Mouse (Mus musculus): ENCODE results near the gene Arid1b.

DNA sequence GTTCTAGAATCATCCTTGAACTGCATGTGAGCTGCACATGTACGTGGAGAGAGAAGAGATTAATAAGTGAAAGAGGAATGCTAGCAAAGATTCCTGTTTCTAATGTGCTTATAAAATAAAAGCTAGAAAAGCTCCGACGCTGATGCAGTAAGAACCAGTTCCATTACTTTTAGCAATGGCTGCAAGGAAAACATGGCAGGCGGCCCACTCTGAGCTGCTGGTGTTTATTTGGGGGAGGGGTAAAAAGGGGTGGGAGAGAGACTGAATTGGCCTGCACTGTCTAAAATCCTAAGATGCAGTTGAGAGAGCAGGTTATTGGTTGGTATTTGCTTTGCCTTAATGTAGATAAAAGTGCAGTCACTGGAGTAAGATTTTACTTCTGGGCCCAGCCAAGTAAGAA lies 204.7 kb downstream of the Arid1b start:
- no peak for TF ChIP-seq MAFK (IDR thresholded peaks at IDR 0.05; ENCODE audit: insufficient read depth, low read depth, low read length)
- TF ChIP-seq CHD2 (IDR thresholded peaks at IDR 0.05; ENCODE audit: low read depth, low read length), result no peak

Measured in ES-E14 (cell line).